Mouse (Mus musculus) layer of hippocampus, postnatal 36 days (tissue): ENCODE results near the gene Kdm4c. TPM values are rescaled to one million over a fixed set of nuclear protein-coding genes. Genes with fewer than 3 reads are reported as not detected.
"Not testable (repeated sequence)": the region's sequence is repeated elsewhere in the genome, so short reads cannot be mapped to it uniquely, and the experiment has no call there.

Experiments
- DNase-seq, 2 experiments: peaks; one replicate each; pipeline ENCODE4 v3.0.0; 2022
- total RNA-seq, 2 experiments: library from RNA; stranded (reverse); gene quantifications; 2 replicates each; pipeline ENCODE4 v1.2.3; 2021

The Kdm4c gene
- total RNA-seq, 2 experiments from 2014 or later = 25.3 to 26.4 TPM

DNA sequence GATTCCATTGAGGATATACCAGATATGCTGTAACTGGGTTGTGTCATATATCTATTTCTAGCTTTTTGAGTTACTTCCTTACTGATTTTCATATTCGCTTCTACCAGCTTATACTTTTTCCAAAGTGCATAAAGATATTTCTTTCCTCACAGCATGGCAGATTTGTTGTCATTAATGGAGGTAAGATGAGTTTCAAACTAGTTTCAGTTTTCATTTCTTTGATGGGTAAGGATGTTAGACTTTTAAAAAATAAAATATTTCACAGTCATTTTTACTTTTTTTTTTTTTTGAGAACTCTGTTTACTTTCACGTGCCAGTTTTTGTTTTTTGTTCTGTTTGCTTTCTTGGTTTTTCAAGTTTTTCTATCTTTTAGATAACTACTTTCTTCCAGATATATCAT, 70.6 kb downstream of the Kdm4c start:
- no peak for DNase-seq

GRCm38 (mm10) chr4:74315388-74315787, 73.1 kb downstream of the Kdm4c start:
- DNase-seq = no peak

DNA sequence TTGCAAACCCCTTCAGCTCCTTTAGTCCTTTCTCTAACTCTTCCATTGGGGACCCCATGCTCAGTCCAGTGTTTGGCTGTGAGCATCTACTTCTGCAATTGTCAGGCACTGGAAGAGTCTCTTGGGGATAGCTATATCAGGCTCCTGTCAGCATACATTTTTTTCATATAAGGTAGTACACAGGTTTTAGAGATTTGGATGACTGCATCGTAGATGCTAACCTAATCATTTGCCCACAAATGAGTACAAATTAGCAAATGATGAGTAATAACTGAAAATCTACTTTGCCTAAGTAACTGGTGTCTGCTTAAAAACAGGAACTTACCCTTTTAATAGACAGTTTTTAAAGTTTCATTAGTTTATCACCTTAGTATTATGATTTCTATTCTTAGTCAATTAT, 77.0 kb downstream of the Kdm4c start:
- DNase-seq = no peak

- no peak for DNase-seq
Measured at GRCm38 (mm10) chr4:74357479-74357878, 115.2 kb downstream of the Kdm4c start.

DNA sequence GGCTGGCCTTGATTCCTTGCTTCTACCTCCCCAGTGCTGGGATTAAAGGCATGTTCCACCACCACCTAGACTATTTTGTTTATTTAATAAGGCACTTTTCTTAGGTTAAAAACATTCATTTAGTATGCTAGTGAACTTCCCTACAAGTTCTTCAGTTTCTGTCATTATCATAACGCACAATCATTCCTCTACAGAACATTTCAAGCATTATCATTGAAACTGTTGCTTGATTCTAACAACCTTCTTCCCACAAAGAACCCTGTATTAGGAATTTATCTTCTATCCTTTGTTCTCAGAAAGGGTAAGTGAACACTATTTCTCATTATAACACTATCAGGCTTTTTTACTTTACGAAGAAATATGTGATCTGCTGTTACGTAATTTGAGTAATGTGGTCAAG, 118.0 kb downstream of the Kdm4c start:
- DNase-seq = no peak

DNA sequence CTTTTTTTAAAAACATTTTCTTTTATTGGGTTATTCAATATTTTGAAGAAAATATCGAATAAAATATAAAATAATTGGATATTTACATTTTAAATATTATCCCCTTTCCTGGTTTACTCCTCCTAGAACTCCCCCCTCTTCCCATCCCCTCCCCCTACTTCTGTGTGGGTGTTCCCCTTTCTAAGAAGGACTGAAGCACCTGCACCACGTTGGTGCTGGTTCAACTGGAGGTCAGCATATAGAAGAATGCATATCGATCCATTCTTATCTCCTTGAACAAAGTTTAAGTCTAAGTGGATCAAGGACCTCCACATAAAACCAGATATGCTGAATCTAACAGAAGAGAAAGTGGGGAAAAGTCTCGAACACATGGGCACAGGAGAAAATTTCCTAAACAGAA, 144.3 kb downstream of the Kdm4c start:
- DNase-seq = no peak

GRCm38 (mm10) chr4:74393162-74393561, 150.9 kb downstream of the Kdm4c start:
- no peak for DNase-seq

- no peak for DNase-seq
Measured at GRCm38 (mm10) chr4:74396562-74396961, 154.3 kb downstream of the Kdm4c start.

DNA sequence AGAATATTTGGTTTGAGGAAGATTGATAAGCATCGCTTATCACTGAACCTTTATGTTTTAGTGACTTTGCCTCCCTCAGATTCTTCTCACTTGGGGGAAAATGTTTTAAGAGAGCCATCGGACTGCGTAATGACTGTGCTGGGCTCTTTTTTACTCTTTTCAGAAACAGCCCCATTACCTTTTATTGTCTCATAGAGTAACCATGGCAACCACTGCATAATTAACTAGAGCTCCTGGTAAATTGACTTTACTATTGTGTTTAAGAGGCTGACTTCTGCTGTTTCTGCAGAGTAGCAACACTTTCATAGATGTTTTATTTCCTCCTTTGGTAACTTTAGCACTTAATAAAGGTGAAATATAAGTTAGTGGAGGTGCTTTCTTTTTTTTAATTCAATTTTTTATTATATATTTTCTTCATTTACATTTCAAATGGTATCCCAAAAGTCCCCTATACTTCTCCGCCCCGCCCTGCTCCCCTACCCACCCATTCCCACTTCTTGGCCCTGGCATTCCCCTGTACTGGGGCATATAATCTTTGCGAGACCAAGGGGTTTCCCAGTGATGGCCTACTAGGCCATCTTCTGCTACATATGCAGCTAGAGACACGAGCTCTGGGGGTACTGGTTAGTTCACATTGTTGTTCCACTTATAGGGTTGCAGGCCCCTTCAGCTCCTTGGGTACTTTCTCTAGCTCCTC, 159.5 kb downstream of the Kdm4c start:
- not testable (repeated sequence) for DNase-seq

- no peak for DNase-seq
Measured at GRCm38 (mm10) chr4:74408731-74409130, 166.4 kb downstream of the Kdm4c start.

DNA sequence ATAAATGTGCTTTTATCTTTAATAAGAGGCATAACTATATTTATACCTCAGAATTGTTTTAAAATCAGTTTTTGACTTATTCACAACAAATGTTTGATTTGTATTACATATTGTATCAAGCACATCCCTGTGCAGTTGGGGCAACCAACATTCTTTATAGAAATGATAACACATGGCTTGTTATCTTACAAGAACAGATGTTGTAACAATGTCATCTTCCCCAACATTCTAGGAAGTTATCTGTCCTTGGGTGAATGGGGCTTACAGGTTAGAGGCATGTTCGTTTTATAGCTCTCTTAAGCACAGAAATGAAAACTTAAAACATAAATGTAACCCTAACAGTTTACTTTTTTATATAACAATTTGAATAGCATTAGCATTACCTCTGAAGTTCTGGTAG, 177.5 kb downstream of the Kdm4c start:
- DNase-seq = no peak

Other genes with a start within 250 kb of the Kdm4c start
- 1 to 10 TPM; 3.3 to 3.9 TPM for gene Frmd3, start 229.1 kb upstream of the Kdm4c start, total RNA-seq